Mouse (Mus musculus) midbrain, embryonic 14.5 days (tissue): ENCODE results near the gene Wdr18. TPM values are rescaled to one million over a fixed set of nuclear protein-coding genes. Genes with fewer than 3 reads are reported as not detected.

ENCODE experiments used
- ATAC-seq: fragments of 200-750 bp; cut with Nextera tagmentation; 2 replicates; pipeline ENCODE4 v1.8.0; 2017; ENCODE audit warnings: moderate number of reproducible peaks, moderate library complexity; ENCODE audit not compliant: low FRiP score, low TSS enrichment
- DNase-seq: peaks from one replicate; pipeline ENCODE4 v3.0.0-alpha.2; 2015
- H3K27ac ChIP-seq: fragments of 300-500 bp; sonication (generic); replicated peaks from 2 replicates; pipeline ENCODE4 v1.5.1; 2014; ENCODE audit warnings: mild to moderate bottlenecking, low read depth, low read length, moderate library complexity
- H3K27me3 ChIP-seq: fragments of 300-500 bp; sonication (generic); 2 replicates; pipeline ENCODE4 v1.6.1; 2014; ENCODE audit warnings: low read length, control low read depth, mixed read lengths; ENCODE audit not compliant: control insufficient read depth, insufficient read depth
- H3K36me3 ChIP-seq: fragments of 300-500 bp; sonication (generic); 2 replicates; pipeline ENCODE4 v1.6.1; 2014; ENCODE audit warnings: low read length, control low read depth; ENCODE audit not compliant: control insufficient read depth, insufficient read depth
- H3K4me1 ChIP-seq: fragments of 300-500 bp; sonication (generic); 2 replicates; pipeline ENCODE4 v1.6.1; 2014; ENCODE audit warnings: mild to moderate bottlenecking, antibody characterized with exemption, low read length, control low read depth; ENCODE audit not compliant: control insufficient read depth, insufficient read depth
- H3K4me2 ChIP-seq: fragments of 300-500 bp; sonication (generic); 2 replicates; pipeline ENCODE4 v1.6.1; 2014; ENCODE audit warnings: mild to moderate bottlenecking, low read length, moderate library complexity
- H3K4me3 ChIP-seq: fragments of 300-500 bp; sonication (generic); replicated peaks from 2 replicates; pipeline ENCODE4 v1.5.1; 2014; ENCODE audit warnings: low read depth, low read length
- H3K9ac ChIP-seq: fragments of 300-500 bp; sonication (generic); replicated peaks from 2 replicates; pipeline ENCODE4 v1.6.1; 2014; ENCODE audit warnings: mild to moderate bottlenecking, low read length, moderate library complexity
- H3K9me3 ChIP-seq: fragments of 300-500 bp; sonication (generic); 2 replicates; pipeline ENCODE4 v1.6.1; 2016; ENCODE audit warnings: low read length, control low read depth, mixed read lengths; ENCODE audit not compliant: control insufficient read depth
- WGBS: fragments of 180-500 bp; shearing (Covaris S2); extraction: QIAGEN DNeasy Blood & Tissue Kit; methylation state at CpG from one replicate; pipeline ENCODE4 v1.1.7; 2014; 5-methylcytosine and 5-hydroxymethylcytosine counted together
- polyA plus RNA-seq: library from polyadenylated mRNA; unstranded; fragments of >200 nt; fragmentation: Nextera tagmentation; extraction: Ambion mirVana; gene quantifications from 2 replicates; pipeline ENCODE4 v1.2.1, GENCODE M21; 2014

Gene Wdr18
- polyA plus RNA-seq, 1 experiment from 2014 or later = 89.6 TPM

- H3K4me2 ChIP-seq = peak overlapping the region; percentile 88
- H3K4me3 ChIP-seq = peak overlapping the region; percentile 87
- peak overlapping the region; percentile 77 for H3K9ac ChIP-seq
- ATAC-seq = no peak
- no peaks in the 10 kb centered on the region for H3K9me3 ChIP-seq
- no peak for DNase-seq
- 0 out of 2 replicates have a peak overlapping the region, but pooled peaks have one; percentile 9 for H3K27ac ChIP-seq
- peaks cover 21% of the 10 kb centered on the region for H3K4me1 ChIP-seq
- 12% methylated on average over 15 of the region's 15 CpGs for WGBS
- 0 out of 2 replicates have a peak, but pooled peaks cover 4% of the 10 kb centered on the region for H3K36me3 ChIP-seq
- peaks cover 30% of the 10 kb centered on the region for H3K27me3 ChIP-seq
Observed at GRCm38 (mm10) chr10:79925785-79926490, 34.0 kb upstream of the Wdr18 start.

DNA sequence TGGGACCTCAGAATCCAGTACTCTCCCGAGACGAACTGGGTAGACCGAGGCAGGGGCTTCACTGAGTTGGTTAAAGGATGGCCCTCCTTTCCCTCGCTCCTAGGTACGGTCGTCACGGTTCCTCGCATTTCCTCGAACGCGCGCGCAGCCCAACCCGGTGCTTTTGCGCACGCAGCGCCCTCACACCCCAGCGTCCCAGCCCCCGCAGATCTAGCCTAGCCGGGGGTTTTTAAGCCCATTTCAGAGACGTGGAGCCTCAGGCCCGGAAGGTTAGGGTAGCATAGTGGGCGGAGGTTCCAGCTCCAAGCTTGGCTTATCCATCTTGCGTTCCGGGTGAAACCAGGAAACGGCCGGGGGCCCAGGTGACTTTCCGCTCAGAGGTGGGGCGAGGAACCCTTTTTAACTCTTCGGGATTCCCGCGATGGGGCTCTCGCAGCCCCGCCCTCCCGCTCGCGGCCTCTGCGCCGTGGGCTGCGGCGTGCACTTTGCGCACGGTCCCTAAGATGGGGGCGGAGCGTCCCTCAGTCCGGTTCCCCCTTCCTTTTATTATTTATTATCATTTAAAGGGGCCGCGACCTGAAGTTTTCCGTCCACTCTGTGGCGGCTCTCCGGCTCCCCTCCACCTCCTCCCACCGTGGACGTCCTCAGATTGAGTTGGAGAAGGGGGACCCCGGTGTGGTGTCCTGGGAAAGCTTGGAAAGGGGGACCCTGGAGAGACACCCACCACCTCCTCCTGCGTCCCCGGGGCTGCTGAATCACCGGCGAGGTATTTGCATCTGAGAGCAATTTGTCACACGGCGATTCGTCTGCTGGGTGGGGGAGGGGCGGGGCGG lies 33.2 kb upstream of the Wdr18 start, which contains the start of gene Arid3a:
Arid3a (plus strand) TSS at position 553 of the 833 bp plus-strand sequence.
- H3K36me3 ChIP-seq = 0 out of 2 replicates have a peak, but pooled peaks cover 7% of the 10 kb centered on the region
- peaks cover 23% of the 10 kb centered on the region for H3K27me3 ChIP-seq
- H3K4me2 ChIP-seq = peak within 1 kb of the TSS; percentile 88
- no peaks in the 10 kb centered on the region for H3K9me3 ChIP-seq
- DNase-seq = peak; percentile 96
- under 1% methylated on average over 63 of the region's 63 CpGs for WGBS
- peak; percentile 78 for ATAC-seq
- peak within 1 kb of the TSS; percentile 87 for H3K4me3 ChIP-seq
- peaks cover 16% of the 10 kb centered on the region for H3K4me1 ChIP-seq
- H3K27ac ChIP-seq = peak within 1 kb of the TSS; percentile 88
- H3K9ac ChIP-seq = peak within 1 kb of the TSS; percentile 77

DNA sequence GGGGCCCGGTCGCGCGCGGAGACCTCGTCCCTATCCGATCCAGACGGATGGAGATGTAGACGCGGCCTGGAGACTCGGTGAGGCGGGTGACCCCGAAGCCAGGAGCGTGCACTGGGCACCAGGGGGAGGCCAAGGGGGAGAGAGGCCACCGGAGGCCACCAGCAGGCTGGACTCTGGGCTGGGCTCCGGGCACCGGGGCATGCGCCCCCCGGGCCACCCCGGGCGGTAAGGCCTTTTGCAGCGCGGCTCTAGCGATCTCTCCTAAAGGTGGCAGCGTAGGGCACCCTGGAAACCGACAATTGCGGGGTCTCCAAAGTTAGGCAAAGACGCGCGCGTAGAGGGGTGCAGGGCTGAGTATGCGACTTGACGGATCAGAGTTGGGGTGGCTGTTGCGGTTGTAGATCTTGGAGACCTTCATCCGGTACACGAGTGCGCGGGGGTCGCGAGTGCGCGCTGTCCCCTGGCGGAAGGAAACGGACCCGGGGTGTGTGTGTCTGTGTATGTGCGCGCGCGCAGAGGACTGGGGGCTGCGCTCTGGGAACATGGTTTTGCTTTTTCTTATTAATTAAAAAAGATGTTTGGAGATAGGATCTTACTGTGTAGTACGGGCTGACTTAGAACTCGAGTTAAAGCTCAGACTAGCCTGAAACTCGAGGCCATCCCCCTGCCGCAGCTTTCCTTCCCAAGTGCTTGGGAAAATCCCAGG lies 32.5 kb upstream of the Wdr18 start:
- H3K4me3 ChIP-seq = peak overlapping the region; percentile 87
- ATAC-seq = peak; percentile 46
- H3K27ac ChIP-seq = peak overlapping the region; percentile 88
- H3K9ac ChIP-seq = peak overlapping the region; percentile 77
- peaks cover 14% of the 10 kb centered on the region for H3K36me3 ChIP-seq
- peaks cover 15% of the 10 kb centered on the region for H3K27me3 ChIP-seq
- no peaks in the 10 kb centered on the region for H3K9me3 ChIP-seq
- under 1% methylated on average over 54 of the region's 54 CpGs for WGBS
- peak; percentile 76 for DNase-seq
- peaks cover 14% of the 10 kb centered on the region for H3K4me1 ChIP-seq
- peak overlapping the region; percentile 88 for H3K4me2 ChIP-seq

- under 1% methylated on average over 28 of the region's 29 CpGs for WGBS
Observed at GRCm38 (mm10) chr10:79928030-79928694, 31.8 kb upstream of the Wdr18 start.

GRCm38 (mm10) chr10:79928907-79929701 lies 30.8 kb upstream of the Wdr18 start:
- WGBS = 34% methylated on average over 9 of the region's 9 CpGs
- Histone ChIP-seq H3K9ac (peak overlapping the region; percentile 77), H3K27ac (peak overlapping the region; percentile 88), H3K4me3 (peak overlapping the region; percentile 87), H3K4me2 (peak overlapping the region; percentile 88), H3K4me1 (peaks cover 14% of the 10 kb centered on the region), H3K9me3 (no peaks in the 10 kb centered on the region), H3K27me3 (no peaks in the 10 kb centered on the region), H3K36me3 (peaks cover 27% of the 10 kb centered on the region)
- DNase-seq = peak; percentile 46
- no peak for ATAC-seq

More at GRCm38 (mm10) chr10:79928030-79928694, 31.8 kb upstream of the Wdr18 start:
- Histone ChIP-seq H3K4me1 (peaks cover 14% of the 10 kb centered on the region), H3K27ac (peak overlapping the region; percentile 88), H3K27me3 (peaks cover 8% of the 10 kb centered on the region), H3K9me3 (no peaks in the 10 kb centered on the region), H3K9ac (peak overlapping the region; percentile 77), H3K4me3 (peak overlapping the region; percentile 87), H3K36me3 (peaks cover 21% of the 10 kb centered on the region), H3K4me2 (peak overlapping the region; percentile 88)
- ATAC-seq (no peak), DNase-seq (peak; percentile 70)

- 87% methylated on average over 18 of the region's 18 CpGs for WGBS
- H3K9ac ChIP-seq = no peak overlapping the region
- 0 out of 2 replicates have a peak overlapping the region, but pooled peaks have one; percentile 88 for H3K4me2 ChIP-seq
- H3K36me3 ChIP-seq = peaks cover 32% of the 10 kb centered on the region
- ATAC-seq (no peak), DNase-seq (no peak)
- H3K4me1 ChIP-seq = peaks cover 18% of the 10 kb centered on the region
- no peaks in the 10 kb centered on the region for H3K9me3 ChIP-seq
- no peak overlapping the region for H3K27ac ChIP-seq
- no peak overlapping the region for H3K4me3 ChIP-seq
- H3K27me3 ChIP-seq = no peaks in the 10 kb centered on the region
Observed at GRCm38 (mm10) chr10:79929967-79930825, 29.8 kb upstream of the Wdr18 start.

GRCm38 (mm10) chr10:79930826-79931186 lies 29.1 kb upstream of the Wdr18 start:
- no peaks in the 10 kb centered on the region for H3K9me3 ChIP-seq
- H3K27me3 ChIP-seq = no peaks in the 10 kb centered on the region
- no peak overlapping the region for H3K9ac ChIP-seq
- no peak overlapping the region for H3K4me2 ChIP-seq
- no peak for DNase-seq
- no peak overlapping the region for H3K4me3 ChIP-seq
- peaks cover 17% of the 10 kb centered on the region for H3K4me1 ChIP-seq
- no peak overlapping the region for H3K27ac ChIP-seq
- H3K36me3 ChIP-seq = peaks cover 32% of the 10 kb centered on the region
- 76% methylated on average over 16 of the region's 16 CpGs for WGBS
- ATAC-seq = no peak
